Mouse (Mus musculus) left cerebral cortex, postnatal 36 days (tissue): ENCODE measurements around the gene Ano10. TPM values are rescaled to one million over a fixed set of nuclear protein-coding genes. Genes with fewer than 3 reads are reported as not detected.

Experiments used
- DNase-seq, 2 experiments: peaks; one replicate each; pipeline ENCODE4 v3.0.0; 2021 to 2022; ENCODE audit warnings: low spot score in 2 of 2, mixed read lengths in 1 of 2
- intact Hi-C: fragments of 180-260 bp; cut with DNase I; formaldehyde crosslinking; loops from one replicate; pipeline ENCODE4 v1.15.1; 2025
- total RNA-seq, 2 experiments: library from RNA; stranded (reverse); gene quantifications; 2 replicates each; pipeline ENCODE4 v1.2.3; 2021

Ano10 gene
- total RNA-seq, 2 experiments from 2014 or later, result 27.4 to 30.3 TPM

- DNase-seq, result no peak
- intact Hi-C loops, result no loop called here
Observed at GRCm38 (mm10) chr9:122216945-122217529, 77.2 kb downstream of the Ano10 start.

GRCm38 (mm10) chr9:122215118-122215517, 79.1 kb downstream of the Ano10 start:
- DNase-seq, result no peak
- intact Hi-C loops, result no loop called here

DNA sequence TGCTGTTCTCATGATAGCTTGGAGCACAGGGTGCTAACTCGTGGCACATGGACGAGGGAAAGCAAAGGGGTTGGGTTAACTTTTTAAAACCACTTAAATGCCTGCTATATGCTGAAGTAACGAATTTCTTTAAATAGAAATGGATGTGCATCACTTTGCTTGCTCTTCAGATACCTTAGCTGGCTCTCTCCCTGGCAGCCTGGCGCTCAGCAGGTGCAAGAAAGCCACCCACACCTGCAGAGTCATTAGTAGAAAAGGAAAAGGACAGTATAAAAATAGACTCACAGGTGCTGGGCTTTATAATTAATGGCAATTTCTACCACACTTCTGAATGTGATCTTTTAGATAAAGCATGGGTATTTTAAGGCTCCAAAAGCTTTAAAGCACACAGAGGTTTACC, 85.9 kb downstream of the Ano10 start:
- intact Hi-C loops, result no loop called here
- no peak for DNase-seq

DNA sequence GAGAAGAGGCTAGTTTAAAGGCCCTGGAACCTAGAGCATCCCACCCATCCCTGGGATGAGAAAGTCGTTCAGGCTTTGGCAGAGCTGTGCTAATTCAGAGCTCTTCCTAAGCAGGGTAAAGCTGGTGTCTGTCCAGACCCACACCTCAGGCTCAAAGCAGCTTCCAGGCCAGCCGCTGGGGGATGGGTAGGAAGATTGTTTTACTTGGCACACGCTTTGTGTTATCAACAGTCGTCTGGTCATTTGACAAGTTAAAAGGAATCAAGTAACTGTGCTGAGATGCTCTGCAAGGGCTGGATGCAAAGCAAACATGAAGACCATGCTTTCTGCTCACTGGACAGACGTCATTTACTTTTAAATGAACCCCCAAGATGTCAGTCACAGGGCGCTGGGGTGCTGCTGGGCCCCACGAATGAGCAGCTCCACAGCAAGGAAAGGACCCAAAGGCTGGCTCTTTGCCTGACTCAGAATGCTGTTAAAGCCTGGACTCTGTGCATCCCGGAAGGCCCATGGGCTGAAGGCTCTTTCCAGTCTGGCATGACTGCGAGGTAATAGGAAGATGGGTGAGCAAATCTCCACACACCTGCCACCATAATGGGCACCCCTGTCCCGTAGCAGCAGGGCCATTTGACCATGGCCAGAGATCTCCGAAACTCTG, 88.6 kb downstream of the Ano10 start:
- DNase-seq, result no peak
- intact Hi-C loops, result no loop called here

DNA sequence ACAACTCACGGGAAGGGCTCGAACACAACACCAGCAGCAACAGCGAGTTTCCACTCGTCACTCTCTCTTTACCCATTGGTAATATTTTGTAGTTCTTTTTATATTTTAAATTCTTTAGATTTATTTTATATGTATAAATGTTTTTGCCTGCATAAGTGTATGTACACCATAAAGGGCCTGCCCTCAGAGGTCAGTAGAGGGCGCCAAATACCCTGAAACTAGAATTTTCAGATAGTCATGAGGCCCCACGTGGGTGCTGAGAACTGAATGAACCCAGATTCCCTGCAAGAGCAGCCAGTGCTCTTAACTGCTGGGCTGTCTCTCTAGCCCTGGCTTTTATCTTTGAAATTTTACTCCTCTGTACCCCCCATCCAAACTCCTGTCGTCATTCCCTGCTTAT, 89.7 kb downstream of the Ano10 start:
- intact Hi-C loops, result no loop called here
- no peak for DNase-seq

GRCm38 (mm10) chr9:122199253-122199652, 95.0 kb downstream of the Ano10 start:
- intact Hi-C loops, result no loop called here
- peak; percentile 24 to 30 for DNase-seq

DNA sequence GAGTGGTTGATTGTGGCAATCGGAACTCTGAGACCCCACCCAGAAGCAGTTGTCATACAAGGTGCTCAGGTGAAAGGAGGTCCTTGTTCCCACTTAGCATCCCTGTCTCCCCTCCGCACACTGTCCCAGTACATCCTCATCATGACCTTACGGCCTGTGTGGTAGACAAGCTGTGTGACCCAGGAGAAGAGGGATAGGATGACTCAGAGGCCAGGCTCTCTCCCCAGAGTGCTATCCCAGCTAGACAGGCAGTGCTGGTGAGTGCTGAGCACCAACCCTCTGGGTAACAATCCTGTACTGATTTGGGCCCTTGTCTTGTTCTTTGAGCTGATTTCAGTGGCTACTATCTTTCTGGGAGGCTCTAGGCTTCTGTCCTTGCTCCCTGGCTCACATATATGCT, 95.6 kb downstream of the Ano10 start:
- intact Hi-C loops, result no loop called here

DNA sequence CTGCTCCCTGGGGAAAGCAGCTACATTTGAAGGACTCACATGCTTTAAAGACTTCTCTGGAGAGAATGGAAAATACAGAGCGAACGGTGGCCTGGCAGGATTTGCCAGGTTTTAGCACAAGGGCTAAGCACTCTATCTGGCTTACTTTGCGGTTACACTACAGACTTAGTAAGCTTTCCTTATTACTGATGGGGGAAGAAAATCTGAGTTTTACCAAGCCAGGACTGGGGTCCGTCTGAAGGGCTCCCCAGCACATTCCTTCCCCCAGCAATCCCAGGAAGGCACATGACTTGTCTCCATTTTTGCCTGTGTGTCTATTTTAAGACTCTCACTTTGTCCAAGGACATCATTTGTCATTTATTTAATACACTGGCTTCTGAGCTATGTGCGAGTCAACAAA, 97.2 kb downstream of the Ano10 start:
- DNase-seq, result no peak
- intact Hi-C loops, result no loop called here

More for the DNA sequence above, 95.6 kb downstream of the Ano10 start:
- DNase-seq, result no peak

GRCm38 (mm10) chr9:122195042-122195682, 99.1 kb downstream of the Ano10 start:
- intact Hi-C loops, result no loop called here

GRCm38 (mm10) chr9:122193823-122194222, 100.4 kb downstream of the Ano10 start:
- DNase-seq, result no peak
- intact Hi-C loops, result no loop called here

More at GRCm38 (mm10) chr9:122195042-122195682, 99.1 kb downstream of the Ano10 start:
- DNase-seq, result no peak

DNA sequence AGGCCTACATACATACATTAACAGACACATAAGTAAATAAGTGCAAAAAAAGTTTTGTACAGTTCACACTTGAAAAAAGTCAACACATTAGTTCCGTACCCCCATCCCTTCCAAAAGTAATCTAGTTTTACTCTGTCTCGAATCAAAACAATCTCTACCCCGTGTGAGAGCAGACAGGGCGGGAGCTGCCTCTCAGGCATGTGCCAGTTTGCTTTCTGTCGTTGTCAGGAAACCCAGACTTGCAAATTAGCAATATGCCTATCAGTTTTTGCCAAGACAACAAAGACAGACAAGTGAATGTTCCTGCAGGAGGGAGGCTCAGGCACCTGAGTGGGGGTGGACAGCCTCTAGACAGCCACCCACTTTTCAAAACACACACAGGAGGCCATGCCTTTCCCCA, 100.9 kb downstream of the Ano10 start:
- DNase-seq, result no peak
- intact Hi-C loops, result no loop called here

- DNase-seq, result no peak
- intact Hi-C loops, result no loop called here
Observed at GRCm38 (mm10) chr9:122188724-122189123, 105.5 kb downstream of the Ano10 start.

- intact Hi-C loops, result no loop called here
Observed at GRCm38 (mm10) chr9:122187451-122187921, 106.7 kb downstream of the Ano10 start.

GRCm38 (mm10) chr9:122186643-122187226, 107.5 kb downstream of the Ano10 start:
- intact Hi-C loops, result no loop called here
- no peak for DNase-seq

More at GRCm38 (mm10) chr9:122187451-122187921, 106.7 kb downstream of the Ano10 start:
- no peak for DNase-seq

- intact Hi-C loops, result loop anchor here (1.0 kb wide), 1 partner anchor 168 kb away; no protein-coding TSS in a partner anchor
- no peak for DNase-seq
Observed at GRCm38 (mm10) chr9:122185953-122186352, 108.3 kb downstream of the Ano10 start.

DNA sequence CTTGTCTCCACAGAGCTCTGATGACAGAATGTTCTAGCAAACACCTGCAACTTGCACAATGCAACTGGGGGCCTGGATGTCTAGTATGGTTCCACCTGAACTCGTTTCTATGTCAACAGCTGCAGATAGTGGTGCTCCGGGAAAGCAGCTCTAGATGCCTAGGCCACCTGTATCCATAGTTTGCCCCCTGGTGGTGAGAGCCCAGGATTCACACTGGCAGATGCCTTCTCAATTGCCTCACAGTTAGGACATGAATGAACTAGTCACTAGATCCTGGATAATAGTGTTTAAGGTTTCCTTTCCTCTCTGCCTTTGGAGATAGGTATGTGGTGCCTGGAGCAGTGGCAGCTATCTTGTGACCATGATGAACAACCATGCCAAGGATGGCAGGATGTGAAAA, 109.2 kb downstream of the Ano10 start:
- peak; percentile 54 to 69 for DNase-seq
- intact Hi-C loops, result loop anchor here (1.0 kb wide), 1 partner anchor 167 kb away; no protein-coding TSS in a partner anchor

- no peak for DNase-seq
- intact Hi-C loops, result no loop called here
Observed at GRCm38 (mm10) chr9:122184329-122184728, 109.9 kb downstream of the Ano10 start.

GRCm38 (mm10) chr9:122183074-122183473, 111.1 kb downstream of the Ano10 start:
- intact Hi-C loops, result no loop called here
- DNase-seq, result no peak

- no peak for DNase-seq
Observed at GRCm38 (mm10) chr9:122180105-122180504, 114.1 kb downstream of the Ano10 start.

GRCm38 (mm10) chr9:122178427-122178826, 115.8 kb downstream of the Ano10 start:
- DNase-seq, result no peak
- intact Hi-C loops, result no loop called here

More at GRCm38 (mm10) chr9:122180105-122180504, 114.1 kb downstream of the Ano10 start:
- intact Hi-C loops, result no loop called here
